Mouse (Mus musculus): ENCODE data around the gene Olfr1443. TPM values are rescaled to one million over a fixed set of nuclear protein-coding genes. Genes with fewer than 3 reads are reported as not detected.
"Not testable (repeated sequence)": the region's sequence is repeated elsewhere in the genome, so short reads cannot be mapped to it uniquely, and the experiment has no call there.

Gene Olfr1443
- polyA plus RNA-seq, 1 experiment from 2014 or later, result not detected

DNA sequence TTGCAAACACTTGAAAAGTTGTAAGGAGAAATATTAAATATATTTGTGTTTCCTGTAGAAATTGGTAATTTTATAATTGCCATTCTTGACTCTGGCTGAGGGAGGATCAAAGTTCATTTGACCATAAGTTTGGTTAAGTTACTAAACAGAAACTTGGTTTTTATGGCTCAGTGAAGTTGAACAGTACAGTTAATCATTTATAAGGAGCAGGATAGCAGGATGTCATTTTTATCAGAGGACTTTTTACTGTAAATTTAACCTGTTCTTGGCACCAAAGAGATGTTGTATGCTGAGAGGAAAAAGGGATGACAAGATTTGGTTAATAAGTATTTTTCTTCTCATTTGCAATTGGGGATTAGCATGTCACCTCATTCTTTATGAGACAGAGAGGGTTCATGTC, 6.7 kb downstream of the Olfr1443 start:
- no peak for TF ChIP-seq CTCF (IDR thresholded peaks at IDR 0.05)
- ChIA-PET POLR2A (no interaction called here), CTCF (no interaction called here)
- peak; percentile 62 for ATAC-seq
- DNase-seq (ENCODE audit: low read depth, low spot score), result peak; percentile 31
- H3K27me3 ChIP-seq, result no peaks in the 10 kb centered on the region
- in situ Hi-C loops (cut with MboI; ENCODE audit: low pct_unique_long_range_greater_than_20kb), result no loop called here

DNA sequence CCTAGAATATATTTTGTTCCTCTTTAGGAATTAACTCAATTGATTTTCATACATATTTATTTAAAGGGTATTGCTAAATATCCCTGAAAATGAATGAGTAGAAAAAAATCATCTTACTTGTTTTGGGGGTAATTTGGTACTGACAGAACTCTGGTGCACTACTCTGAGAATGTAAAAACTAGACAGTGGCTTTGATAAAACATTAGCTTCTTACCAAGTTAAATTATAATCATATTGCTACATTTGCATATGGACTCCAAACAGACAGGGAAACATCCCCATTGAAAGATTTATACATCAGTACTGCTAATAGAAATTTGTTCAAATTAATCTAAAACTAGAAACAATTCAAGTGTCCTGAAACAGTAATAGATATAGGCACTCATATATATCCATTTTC, 7.3 kb downstream of the Olfr1443 start:
- ATAC-seq (no peak), DNase-seq (ENCODE audit: low read depth, low spot score) (no peak)
- ChIA-PET CTCF (no interaction called here), POLR2A (no interaction called here)
- H3K27me3 ChIP-seq, result no peaks in the 10 kb centered on the region
- in situ Hi-C loops (cut with MboI; ENCODE audit: low pct_unique_long_range_greater_than_20kb), result no loop called here
- no peak for TF ChIP-seq CTCF (IDR thresholded peaks at IDR 0.05)

- ATAC-seq, result no peak
- CTCF ChIA-PET, result interaction anchor here (1.0 to 2.6 kb wide), 2 partner anchors 13 to 99 kb away, joined by 4 to 8 read pairs; no protein-coding TSS in a partner anchor
- TF ChIP-seq CTCF (IDR thresholded peaks at IDR 0.05), result no peak
- peaks cover 3% of the 10 kb centered on the region for H3K27me3 ChIP-seq
- in situ Hi-C loops (cut with MboI; ENCODE audit: low pct_unique_long_range_greater_than_20kb), result no loop called here
- DNase-seq (ENCODE audit: low read depth, low spot score), result no peak
- POLR2A ChIA-PET, result no interaction called here
These were observed 17.7 kb downstream of the Olfr1443 start, which contains the start of gene Keg1 for GRCm38 (mm10) chr19:12695590-12695989. TSS of gene Keg1 (plus strand) at chr19:12695786.

GRCm38 (mm10) chr19:12696221-12696620, 18.3 kb downstream of the Olfr1443 start:
- CTCF ChIA-PET, result interaction anchor here (1.0 to 2.6 kb wide), 2 partner anchors 12 to 99 kb away, joined by 4 to 8 read pairs; no protein-coding TSS in a partner anchor
- in situ Hi-C loops (cut with MboI; ENCODE audit: low pct_unique_long_range_greater_than_20kb), result no loop called here

GRCm38 (mm10) chr19:12708458-12708857, 30.5 kb downstream of the Olfr1443 start:
- DNase-seq (ENCODE audit: low read depth, low spot score), result no peak
- POLR2A ChIA-PET, result interaction anchor here (0.6 kb wide), 1 partner anchor 16 kb away, joined by 3 read pairs; no protein-coding TSS in a partner anchor
- TF ChIP-seq CTCF (IDR thresholded peaks at IDR 0.05), result no peak
- CTCF ChIA-PET, result interaction anchor here (0.9 to 4.9 kb wide), 7 partner anchors 9 to 98 kb away, joined by 3 to 24 read pairs (median 3); partner anchors contain the start of gene Keg1
- no peaks in the 10 kb centered on the region for H3K27me3 ChIP-seq
- in situ Hi-C loops (cut with MboI; ENCODE audit: low pct_unique_long_range_greater_than_20kb), result no loop called here
- no peak for ATAC-seq

More at GRCm38 (mm10) chr19:12696221-12696620, 18.3 kb downstream of the Olfr1443 start:
- POLR2A ChIA-PET, result no interaction called here
- DNase-seq (ENCODE audit: low read depth, low spot score) (no peak), ATAC-seq (no peak)
- peaks cover 3% of the 10 kb centered on the region for H3K27me3 ChIP-seq
- no peak for TF ChIP-seq CTCF (IDR thresholded peaks at IDR 0.05)

DNA sequence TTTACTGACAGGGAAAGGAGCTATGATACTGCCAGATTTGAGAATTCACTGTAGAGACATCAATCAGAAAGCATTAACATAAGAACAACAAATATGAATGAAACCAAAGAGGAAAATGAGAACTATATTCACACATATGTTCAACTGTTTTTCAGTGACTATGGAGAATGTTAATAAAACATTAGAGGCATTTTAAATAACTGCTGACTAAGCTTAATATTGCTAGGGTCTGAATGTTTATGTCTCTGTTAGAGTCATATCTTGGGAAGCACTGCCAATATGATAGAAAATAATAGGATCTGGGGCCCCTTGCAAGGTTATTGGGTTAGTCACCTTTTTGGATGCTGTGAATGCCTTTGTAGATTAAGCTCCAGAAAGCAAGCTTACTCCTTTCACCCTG, 31.1 kb downstream of the Olfr1443 start:
- ATAC-seq (no peak), DNase-seq (ENCODE audit: low read depth, low spot score) (no peak)
- ChIA-PET POLR2A (interaction anchor here (0.6 kb wide), 1 partner anchor 15 kb away, joined by 3 read pairs; no protein-coding TSS in a partner anchor), CTCF (interaction anchor here (0.9 to 4.9 kb wide), 7 partner anchors 9 to 99 kb away, joined by 3 to 24 read pairs (median 3); partner anchors contain the start of gene Keg1)
- no peaks in the 10 kb centered on the region for H3K27me3 ChIP-seq
- in situ Hi-C loops (cut with MboI; ENCODE audit: low pct_unique_long_range_greater_than_20kb), result no loop called here
- no peak for TF ChIP-seq CTCF (IDR thresholded peaks at IDR 0.05)

GRCm38 (mm10) chr19:12719189-12719588, 41.3 kb downstream of the Olfr1443 start:
- no peaks in the 10 kb centered on the region for H3K27me3 ChIP-seq
- ChIA-PET POLR2A (interaction anchor here (0.9 to 1.4 kb wide), 2 partner anchors 9 to 13 kb away, joined by 3 read pairs; no protein-coding TSS in a partner anchor), CTCF (interaction anchor here (0.7 to 5.3 kb wide), 4 partner anchors 13 to 44 kb away, joined by 3 to 24 read pairs (median 4); no protein-coding TSS in a partner anchor)
- ATAC-seq, result peak; percentile 97
- TF ChIP-seq CTCF (IDR thresholded peaks at IDR 0.05), result no peak
- DNase-seq (ENCODE audit: low read depth, low spot score), result peak; percentile 6
- in situ Hi-C loops (cut with MboI; ENCODE audit: low pct_unique_long_range_greater_than_20kb), result no loop called here

GRCm38 (mm10) chr19:12720463-12720862, 42.6 kb downstream of the Olfr1443 start:
- in situ Hi-C loops (cut with MboI; ENCODE audit: low pct_unique_long_range_greater_than_20kb), result no loop called here
- TF ChIP-seq CTCF (IDR thresholded peaks at IDR 0.05), result no peak
- H3K27me3 ChIP-seq, result no peaks in the 10 kb centered on the region
- ATAC-seq (no peak), DNase-seq (ENCODE audit: low read depth, low spot score) (no peak)
- ChIA-PET CTCF (interaction anchor here (1.0 to 5.3 kb wide), 2 partner anchors 13 to 14 kb away, joined by 3 to 24 read pairs; no protein-coding TSS in a partner anchor), POLR2A (no interaction called here)

DNA sequence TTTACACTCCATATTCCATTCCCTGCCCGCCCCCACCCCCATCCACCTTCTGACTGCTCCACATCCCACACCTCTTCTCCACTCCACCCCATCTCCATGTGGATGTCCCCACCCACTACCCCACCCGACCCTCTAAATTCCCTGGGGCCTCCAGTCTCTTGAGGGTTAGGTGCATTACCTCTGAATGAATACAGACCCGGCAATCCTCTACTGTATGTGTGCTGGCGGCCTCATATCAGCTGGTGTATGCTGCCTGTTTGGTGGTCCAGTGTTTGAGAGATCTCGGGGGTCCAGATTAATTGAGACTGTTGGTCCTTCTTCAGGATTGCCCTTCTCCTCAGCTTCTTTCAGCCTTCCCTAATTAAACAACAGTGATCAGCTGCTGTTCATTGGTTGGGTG, 43.0 kb downstream of the Olfr1443 start:
- POLR2A ChIA-PET; DNase-seq (ENCODE audit: low read depth, low spot score); ATAC-seq; H3K27me3 ChIP-seq; CTCF ChIA-PET; in situ Hi-C loops (cut with MboI; ENCODE audit: low pct_unique_long_range_greater_than_20kb): not testable (repeated sequence)

DNA sequence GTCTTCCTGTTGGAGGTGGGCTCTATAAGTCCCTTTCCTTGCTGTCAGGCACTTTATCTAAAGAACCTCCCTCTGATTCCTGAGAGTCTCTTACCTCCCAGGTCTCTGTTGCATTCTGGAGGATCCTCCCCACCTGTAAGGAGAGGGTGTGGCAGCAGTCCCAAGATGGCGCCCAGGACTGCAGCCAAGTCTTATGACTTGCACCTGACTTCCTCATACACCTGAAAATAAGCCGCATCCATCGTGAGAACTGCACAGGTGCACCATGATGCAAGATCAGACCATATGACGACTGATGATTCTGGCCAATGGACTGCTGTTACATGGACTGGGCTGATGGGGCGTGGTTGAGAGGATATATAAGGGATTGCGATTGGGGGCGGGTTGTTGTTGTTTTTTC, 43.7 kb downstream of the Olfr1443 start:
- CTCF ChIA-PET; in situ Hi-C loops (cut with MboI; ENCODE audit: low pct_unique_long_range_greater_than_20kb); H3K27me3 ChIP-seq; POLR2A ChIA-PET; ATAC-seq; DNase-seq (ENCODE audit: low read depth, low spot score): not testable (repeated sequence)

GRCm38 (mm10) chr19:12722308-12722707, 44.4 kb downstream of the Olfr1443 start:
- CTCF ChIA-PET, result no interaction called here

More at GRCm38 (mm10) chr19:12722308-12722707, 44.4 kb downstream of the Olfr1443 start:
- POLR2A ChIA-PET, result no interaction called here
- DNase-seq (ENCODE audit: low read depth, low spot score) (no peak), ATAC-seq (no peak)
- TF ChIP-seq CTCF (IDR thresholded peaks at IDR 0.05), result peak; percentile 49
- in situ Hi-C loops (cut with MboI; ENCODE audit: low pct_unique_long_range_greater_than_20kb), result no loop called here
- no peaks in the 10 kb centered on the region for H3K27me3 ChIP-seq

Measured in Patski (cell line).